Mouse (Mus musculus) forebrain, embryonic 14.5 days (tissue): ENCODE measurements around the gene Grip1. TPM values are rescaled to one million over a fixed set of nuclear protein-coding genes. Genes with fewer than 3 reads are reported as not detected.

Source experiments
- ATAC-seq: fragments of 200-750 bp; cut with Nextera tagmentation; 2 replicates; pipeline ENCODE4 v1.8.0; 2017; ENCODE audit warnings: mild to moderate bottlenecking, moderate library complexity
- DNase-seq: peaks from one replicate; pipeline ENCODE4 v3.0.0-alpha.2; 2015; ENCODE audit warnings: low spot score
- H3K27ac ChIP-seq: fragments of 300-500 bp; sonication (generic); 2 replicates; pipeline ENCODE4 v1.5.1; 2014; ENCODE audit warnings: low read depth, mild to moderate bottlenecking, control low read depth, low read length, moderate library complexity
- H3K27me3 ChIP-seq: fragments of 300-500 bp; sonication (generic); replicated peaks from 2 replicates; pipeline ENCODE4 v1.6.1; 2014; ENCODE audit warnings: low read length, control low read depth, mixed read lengths; ENCODE audit not compliant: control insufficient read depth, insufficient read depth
- H3K36me3 ChIP-seq: fragments of 300-500 bp; sonication (generic); 2 replicates; pipeline ENCODE4 v1.6.1; 2014; ENCODE audit warnings: low read length, control low read depth; ENCODE audit not compliant: control insufficient read depth, insufficient read depth
- H3K4me1 ChIP-seq: fragments of 300-500 bp; sonication (generic); 2 replicates; pipeline ENCODE4 v1.6.1; 2014; ENCODE audit warnings: antibody characterized with exemption, low read length, control low read depth; ENCODE audit not compliant: control insufficient read depth, insufficient read depth
- H3K4me2 ChIP-seq: fragments of 300-500 bp; sonication (generic); 2 replicates; pipeline ENCODE4 v1.6.1; 2014; ENCODE audit warnings: mild to moderate bottlenecking, control low read depth, low read length
- H3K4me3 ChIP-seq: fragments of 300-500 bp; sonication (generic); 2 replicates; pipeline ENCODE4 v1.5.1; 2014; ENCODE audit warnings: low read depth, low read length, control low read depth
- H3K9ac ChIP-seq: fragments of 300-500 bp; sonication (generic); 2 replicates; pipeline ENCODE4 v1.6.1; 2014; ENCODE audit warnings: mild to moderate bottlenecking, low read length, control low read depth, moderate library complexity
- H3K9me3 ChIP-seq: fragments of 300-500 bp; sonication (generic); replicated peaks from 2 replicates; pipeline ENCODE4 v1.6.1; 2016; ENCODE audit warnings: low read length, control low read depth, mixed read lengths; ENCODE audit not compliant: control insufficient read depth
- WGBS: fragments of 180-500 bp; shearing (Covaris S2); extraction: QIAGEN DNeasy Blood & Tissue Kit; methylation state at CpG from one replicate; pipeline ENCODE4 v1.1.7; 2014; 5-methylcytosine and 5-hydroxymethylcytosine counted together
- polyA plus RNA-seq: library from polyadenylated mRNA; unstranded; fragments of >200 nt; fragmentation: Nextera tagmentation; extraction: Ambion mirVana; gene quantifications from 2 replicates; pipeline ENCODE4 v1.2.1, GENCODE M21; 2014

The Grip1 gene
- polyA plus RNA-seq, 1 experiment from 2014 or later = 15.0 TPM

GRCm38 (mm10) chr10:119721887-119722286 lies 268.3 kb downstream of the Grip1 start:
- no peak overlapping the region for H3K4me3 ChIP-seq
- H3K27me3 ChIP-seq = no peaks in the 10 kb centered on the region
- H3K36me3 ChIP-seq = no peaks in the 10 kb centered on the region
- no peaks in the 10 kb centered on the region; the same call in 1 of the 2 replicates for H3K4me1 ChIP-seq
- WGBS = 81% methylated on average over 3 of the region's 3 CpGs
- ATAC-seq = no peak
- no peak overlapping the region for H3K9ac ChIP-seq
- H3K9me3 ChIP-seq = no peaks in the 10 kb centered on the region
- no peak for DNase-seq
- H3K27ac ChIP-seq = no peak overlapping the region
- no peak overlapping the region for H3K4me2 ChIP-seq

GRCm38 (mm10) chr10:119722471-119722870 lies 268.8 kb downstream of the Grip1 start:
- no peak overlapping the region for H3K4me3 ChIP-seq
- no peaks in the 10 kb centered on the region for H3K36me3 ChIP-seq
- H3K9me3 ChIP-seq = no peaks in the 10 kb centered on the region
- no peak overlapping the region for H3K27ac ChIP-seq
- ATAC-seq = no peak
- 78% methylated on average over 2 of the region's 2 CpGs for WGBS
- H3K9ac ChIP-seq = no peak overlapping the region
- no peaks in the 10 kb centered on the region for H3K27me3 ChIP-seq
- H3K4me2 ChIP-seq = no peak overlapping the region
- no peak for DNase-seq
- no peaks in the 10 kb centered on the region; the same call in 1 of the 2 replicates for H3K4me1 ChIP-seq

GRCm38 (mm10) chr10:119723671-119724070 lies 270.0 kb downstream of the Grip1 start:
- no peaks in the 10 kb centered on the region; the same call in 1 of the 2 replicates for H3K4me1 ChIP-seq
- no peak overlapping the region for H3K27ac ChIP-seq
- ATAC-seq (no peak), DNase-seq (no peak)
- WGBS = 81% methylated on average over 9 of the region's 9 CpGs
- H3K36me3 ChIP-seq = no peaks in the 10 kb centered on the region
- no peaks in the 10 kb centered on the region for H3K9me3 ChIP-seq
- H3K9ac ChIP-seq = no peak overlapping the region
- no peak overlapping the region for H3K4me3 ChIP-seq
- no peak overlapping the region for H3K4me2 ChIP-seq
- no peaks in the 10 kb centered on the region for H3K27me3 ChIP-seq

DNA sequence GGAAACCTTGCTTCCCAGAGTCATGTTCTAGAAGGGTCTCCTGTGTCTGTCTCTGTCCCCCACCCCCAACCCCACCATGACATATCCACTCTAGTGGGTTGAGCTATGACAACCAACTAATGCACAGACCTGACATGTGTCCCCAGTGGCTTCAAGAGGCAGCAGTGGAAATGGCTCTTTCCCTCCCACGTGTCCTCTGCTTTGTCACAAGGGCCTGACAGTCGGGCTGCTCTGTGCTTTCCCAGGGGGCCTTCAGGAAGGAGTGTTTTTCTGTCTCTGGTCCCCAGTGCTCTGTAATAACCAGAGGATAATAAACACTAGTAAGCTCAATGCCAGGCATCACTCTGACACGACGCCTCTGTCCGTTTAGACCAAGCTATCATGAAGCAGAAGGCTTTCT lies 271.7 kb downstream of the Grip1 start:
- Histone ChIP-seq H3K27me3 (no peaks in the 10 kb centered on the region), H3K36me3 (no peaks in the 10 kb centered on the region), H3K4me2 (no peak overlapping the region), H3K27ac (no peak overlapping the region), H3K9me3 (no peaks in the 10 kb centered on the region), H3K4me1 (no peaks in the 10 kb centered on the region; the same call in 1 of the 2 replicates), H3K9ac (no peak overlapping the region), H3K4me3 (no peak overlapping the region)
- WGBS = 77% methylated on average over 5 of the region's 5 CpGs
- ATAC-seq (no peak), DNase-seq (no peak)

DNA sequence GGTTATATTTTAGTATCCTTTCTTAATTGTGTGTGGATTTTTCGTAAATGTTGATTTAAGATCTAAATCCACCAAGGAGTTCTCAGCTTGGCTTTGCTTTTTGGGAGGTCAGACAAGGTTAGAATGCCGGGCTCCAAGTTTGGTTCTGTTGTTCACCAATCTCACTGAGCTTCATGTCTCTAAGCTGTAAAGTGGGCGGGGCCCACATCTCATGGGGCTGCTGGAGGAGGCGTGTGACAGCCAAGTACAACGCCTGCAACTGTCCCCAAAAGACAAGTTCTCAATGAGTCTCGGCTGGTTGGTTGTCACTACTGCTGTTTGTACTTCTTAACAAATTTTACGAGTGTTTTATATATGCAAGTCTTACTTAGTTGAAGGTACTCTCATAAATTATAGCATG lies 272.3 kb downstream of the Grip1 start:
- H3K4me2 ChIP-seq = no peak overlapping the region

DNA sequence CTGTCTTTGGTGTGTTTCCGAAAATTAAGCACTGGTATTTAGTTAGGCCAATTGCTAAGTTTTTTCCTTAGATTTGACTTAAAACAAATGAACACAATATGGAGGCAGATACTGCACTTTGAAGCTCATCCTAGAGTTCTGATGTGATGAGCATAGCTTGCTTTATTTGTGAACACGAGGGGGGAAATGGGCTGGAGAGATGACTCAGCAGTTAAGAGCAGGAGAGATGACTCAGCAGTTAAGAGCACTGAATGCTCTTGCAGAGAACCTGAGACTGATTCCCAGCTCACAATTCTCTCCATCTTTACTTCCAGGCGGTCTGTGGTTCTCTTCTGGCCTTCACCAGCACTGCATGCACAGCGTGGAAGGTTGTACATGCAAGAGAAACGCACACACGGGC lies 273.3 kb downstream of the Grip1 start:
- no peak overlapping the region for H3K27ac ChIP-seq
- H3K36me3 ChIP-seq = no peaks in the 10 kb centered on the region
- no peak overlapping the region for H3K4me3 ChIP-seq
- WGBS = 85% methylated on average over 6 of the region's 6 CpGs
- ATAC-seq (no peak), DNase-seq (no peak)
- H3K9ac ChIP-seq = no peak overlapping the region
- no peaks in the 10 kb centered on the region; the same call in 1 of the 2 replicates for H3K4me1 ChIP-seq
- no peaks in the 10 kb centered on the region for H3K27me3 ChIP-seq
- no peaks in the 10 kb centered on the region for H3K9me3 ChIP-seq
- H3K4me2 ChIP-seq = no peak overlapping the region

More for the DNA sequence above, 272.3 kb downstream of the Grip1 start:
- Histone ChIP-seq H3K4me3 (no peak overlapping the region), H3K27ac (no peak overlapping the region), H3K4me1 (no peaks in the 10 kb centered on the region; the same call in 1 of the 2 replicates), H3K9ac (no peak overlapping the region), H3K9me3 (no peaks in the 10 kb centered on the region), H3K36me3 (no peaks in the 10 kb centered on the region), H3K27me3 (no peaks in the 10 kb centered on the region)
- DNase-seq (no peak), ATAC-seq (no peak)
- WGBS = 77% methylated on average over 7 of the region's 7 CpGs

GRCm38 (mm10) chr10:119730206-119730605 lies 276.6 kb downstream of the Grip1 start:
- Histone ChIP-seq H3K4me1 (no peaks in the 10 kb centered on the region), H3K4me3 (no peak overlapping the region), H3K27ac (no peak overlapping the region), H3K9ac (no peak overlapping the region), H3K4me2 (no peak overlapping the region), H3K27me3 (no peaks in the 10 kb centered on the region), H3K36me3 (no peaks in the 10 kb centered on the region), H3K9me3 (no peaks in the 10 kb centered on the region)
- 61% methylated on average over 5 of the region's 5 CpGs for WGBS
- no peak for DNase-seq
- ATAC-seq = no peak

- H3K27ac ChIP-seq = no peak overlapping the region
Measured at GRCm38 (mm10) chr10:119735011-119735992, 281.7 kb downstream of the Grip1 start.

DNA sequence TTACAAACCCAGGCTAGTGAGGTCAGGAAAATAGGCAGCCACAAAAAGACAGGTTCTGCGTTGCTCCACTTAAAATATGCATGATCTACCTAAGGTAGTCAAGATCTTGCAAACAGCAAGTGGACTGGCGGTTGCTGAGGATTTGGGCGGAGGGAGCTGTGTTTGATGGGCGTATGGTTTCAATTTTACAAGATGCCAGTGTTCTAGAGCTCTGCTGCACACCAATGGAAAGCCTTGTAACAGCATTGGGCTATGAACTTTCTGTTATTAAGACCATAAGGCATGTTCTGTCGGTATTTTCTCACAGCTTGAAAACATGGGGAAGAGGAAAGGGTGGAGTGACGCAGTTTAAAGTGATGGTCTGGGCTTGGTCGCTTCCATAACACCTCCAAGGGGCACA lies 285.8 kb downstream of the Grip1 start:
- DNase-seq = no peak
- 94% methylated on average over 7 of the region's 7 CpGs for WGBS
- no peak for ATAC-seq
- Histone ChIP-seq H3K27me3 (no peaks in the 10 kb centered on the region), H3K36me3 (no peaks in the 10 kb centered on the region), H3K4me3 (no peak overlapping the region), H3K4me1 (0 out of 2 replicates have a peak, but pooled peaks cover 2% of the 10 kb centered on the region), H3K9ac (no peak overlapping the region), H3K27ac (no peak overlapping the region), H3K4me2 (no peak overlapping the region), H3K9me3 (no peaks in the 10 kb centered on the region)

More at GRCm38 (mm10) chr10:119735011-119735992, 281.7 kb downstream of the Grip1 start:
- H3K4me3 ChIP-seq = no peak overlapping the region
- 57% methylated on average over 19 of the region's 19 CpGs for WGBS
- H3K4me2 ChIP-seq = no peak overlapping the region
- no peaks in the 10 kb centered on the region for H3K9me3 ChIP-seq
- no peaks in the 10 kb centered on the region for H3K27me3 ChIP-seq
- H3K4me1 ChIP-seq = 0 out of 2 replicates have a peak, but pooled peaks cover 2% of the 10 kb centered on the region
- ATAC-seq = peak; percentile 60; the same call in 1 of the 2 replicates
- DNase-seq = peak; percentile 38
- H3K9ac ChIP-seq = no peak overlapping the region
- no peaks in the 10 kb centered on the region for H3K36me3 ChIP-seq
